ENCODE assay signal across 7 mouse cellular contexts in the genomic region with DNA sequence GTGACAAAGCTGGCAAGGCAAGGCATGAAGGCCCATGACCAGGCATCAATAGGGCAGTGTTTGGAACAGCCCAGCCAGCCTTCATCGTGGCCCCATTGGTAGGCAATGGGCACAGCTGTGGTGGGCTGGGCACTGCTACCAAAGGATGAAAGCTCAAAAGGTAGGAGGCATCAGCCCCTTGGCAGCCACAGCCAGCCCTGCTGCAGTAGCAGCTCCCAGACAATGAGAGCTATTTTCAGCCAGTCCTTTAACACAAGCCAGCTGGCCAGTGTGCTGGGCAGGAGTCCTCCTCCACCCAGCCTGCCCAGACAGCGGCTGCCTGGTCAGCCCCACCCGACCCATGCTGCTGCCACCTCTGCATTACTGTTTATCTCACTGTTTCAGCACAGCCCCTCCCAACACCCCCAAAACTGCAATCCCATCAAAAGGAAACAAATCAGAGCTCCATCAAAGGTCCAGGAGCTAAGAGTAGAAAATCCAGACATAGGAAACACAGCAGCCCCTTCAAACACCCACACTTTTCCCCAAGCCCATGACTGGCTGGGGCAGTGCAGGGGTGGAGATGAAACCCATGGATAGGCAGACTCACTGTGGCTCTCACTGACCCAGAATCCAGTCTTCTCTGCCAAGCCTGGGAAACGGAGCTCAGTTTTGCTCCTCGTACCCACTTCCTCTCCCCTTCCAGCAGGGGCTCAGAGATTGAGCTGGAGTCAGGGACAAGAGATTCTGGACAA. TPM values are rescaled to one million over a fixed set of nuclear protein-coding genes. Genes with fewer than 3 reads are reported as not detected.
A peak's percentile ranks its signal among the peaks of the same experiment; 100 is the strongest.
DNase-seq lines count a peak whose midpoint lies in the region; ATAC-seq and TF ChIP-seq lines count a peak whose summit lies in the region.

No protein-coding gene starts in this region.

- peaks cover 28% of the 10 kb centered on the region for H3K4me1 ChIP-seq in hindbrain, embryonic 16.5 days (ENCODE audit: control insufficient read depth, insufficient read depth, low read depth, low read length)
- H3K4me1 ChIP-seq in limb, embryonic 12.5 days (replicated peaks): peaks cover 68% of the 10 kb centered on the region

- peak; percentile 93 for DNase-seq in brain, adult 2 months (ENCODE audit: low read depth, low spot score)
- DNase-seq in gastrocnemius, postnatal 10 days: peak; percentile 57
- DNase-seq in skeletal muscle tissue, adult 2 months (ENCODE audit: low read depth, low spot score): peak; percentile 60
- no peak for DNase-seq in T-cell, adult 2 months (ENCODE audit: low spot score)

- TF ChIP-seq CTCF in C2C12 (IDR thresholded peaks at IDR 0.05; ENCODE audit: control insufficient read depth, insufficient read depth, insufficient read length): no peak

- H3K79me2 ChIP-seq in C2C12 (ENCODE audit: control insufficient read depth, insufficient read depth): peaks cover 99% of the 10 kb centered on the region

- H3K27me3 ChIP-seq in C2C12 (ENCODE audit: control insufficient read depth, insufficient read depth, insufficient read length): no peaks in the 10 kb centered on the region
- H3K27me3 ChIP-seq in hindbrain, embryonic 16.5 days (replicated peaks; ENCODE audit: control insufficient read depth, insufficient read depth, low read length): no peaks in the 10 kb centered on the region
- no peaks in the 10 kb centered on the region for H3K27me3 ChIP-seq in limb, embryonic 12.5 days

- H3K27ac ChIP-seq in hindbrain, embryonic 16.5 days (ENCODE audit: low read depth, low read length): peak overlapping the region; percentile 79
- peak overlapping the region; percentile 87 for H3K27ac ChIP-seq in limb, embryonic 12.5 days

- ATAC-seq in hindbrain, embryonic 16.5 days: peak; percentile 94
- ATAC-seq in limb, embryonic 12.5 days (ENCODE audit: insufficient number of reproducible peaks, insufficient read depth, low FRiP score, low TSS enrichment, low read depth): no peak

- peak overlapping the region; percentile 4 for H3ac ChIP-seq in C2C12 (ENCODE audit: control insufficient read depth, insufficient read length, low read depth)

- no peak overlapping the region for H3K4me3 ChIP-seq in C2C12 (ENCODE audit: insufficient read depth, poor library complexity, severe bottlenecking)
- no peak overlapping the region for H3K4me3 ChIP-seq in hindbrain, embryonic 16.5 days (ENCODE audit: low read length)
- H3K4me3 ChIP-seq in limb, embryonic 12.5 days (replicated peaks): no peak overlapping the region

- peaks cover under 1% of the 10 kb centered on the region for H3K36me3 ChIP-seq in C2C12 (ENCODE audit: control insufficient read depth, insufficient read depth)
- no peaks in the 10 kb centered on the region for H3K36me3 ChIP-seq in hindbrain, embryonic 16.5 days (ENCODE audit: control insufficient read depth, insufficient read depth, low read length)
- no peaks in the 10 kb centered on the region for H3K36me3 ChIP-seq in limb, embryonic 12.5 days

- 47% methylated on average over 5 of the region's 5 CpGs for WGBS in hindbrain, embryonic 16.5 days
- WGBS in limb, embryonic 12.5 days: 28% methylated on average over 5 of the region's 5 CpGs

- no peak overlapping the region; the same call in 1 of the 2 replicates for H3K9ac ChIP-seq in hindbrain, embryonic 16.5 days (ENCODE audit: low read depth, low read length)
- H3K9ac ChIP-seq in limb, embryonic 12.5 days (replicated peaks): peak overlapping the region; percentile 40; the same call in 1 of the 2 replicates

- H3K4me2 ChIP-seq in hindbrain, embryonic 16.5 days (ENCODE audit: low read length): no peak overlapping the region
- H3K4me2 ChIP-seq in limb, embryonic 12.5 days: peak overlapping the region; percentile 25

- H3K79me3 ChIP-seq in C2C12 (ENCODE audit: low read depth): peaks cover 61% of the 10 kb centered on the region

- no peaks in the 10 kb centered on the region for H3K9me3 ChIP-seq in hindbrain, embryonic 16.5 days (ENCODE audit: control insufficient read depth, low read length)
- H3K9me3 ChIP-seq in limb, embryonic 12.5 days: no peaks in the 10 kb centered on the region

TF ChIP-seq in C2C12, 6 proteins besides CTCF, POLR2A, EP300 and RAD21:
- no peak for TF ChIP-seq MYOG (IDR thresholded peaks at IDR 0.05; ENCODE audit: control insufficient read depth, extremely low read depth, insufficient read length)
- TF ChIP-seq MAX (IDR thresholded peaks at IDR 0.05): peak; percentile 41

RNA-seq across cellular contexts. Expression of a gene that starts 26.7 kb away (rescaled TPM):
- 76.6 TPM for polyA plus RNA-seq in C2C12 (2012; fragmentation: generic; extraction: Trizol)
- 10 to 100 TPM; 17.6 to 26.2 TPM for total RNA-seq in gastrocnemius, postnatal 10 days (2021)
- polyA plus RNA-seq in hindbrain, embryonic 16.5 days (2015; fragmentation: Nextera tagmentation; extraction: Ambion mirVana): 7.4 and 9.7 TPM in 2 replicates
- polyA plus RNA-seq in limb, embryonic 12.5 days (2016; fragmentation: Nextera tagmentation; extraction: Ambion mirVana): 33.6 and 40.6 TPM in 2 replicates

RNA-seq across cellular contexts. Expression of a gene that starts 47.9 kb away (rescaled TPM):
- polyA plus RNA-seq in C2C12 (2012; fragmentation: generic; extraction: Trizol): not detected
- total RNA-seq in gastrocnemius, postnatal 10 days (2021): not detected
- polyA plus RNA-seq in hindbrain, embryonic 16.5 days (2015; fragmentation: Nextera tagmentation; extraction: Ambion mirVana): 0.85 and 1.2 TPM in 2 replicates
- not detected in 2 replicates for polyA plus RNA-seq in limb, embryonic 12.5 days (2016; fragmentation: Nextera tagmentation; extraction: Ambion mirVana)

RNA-seq across cellular contexts. Expression of a gene that starts 48.7 kb away (rescaled TPM):
- polyA plus RNA-seq in C2C12 (2012; fragmentation: generic; extraction: Trizol): 24.7 TPM
- total RNA-seq in gastrocnemius, postnatal 10 days (2021): 10 to 100 TPM; 23.3 to 28.8 TPM
- 114 and 117 TPM in 2 replicates for polyA plus RNA-seq in hindbrain, embryonic 16.5 days (2015; fragmentation: Nextera tagmentation; extraction: Ambion mirVana)
- 74.6 TPM in 2 replicates for polyA plus RNA-seq in limb, embryonic 12.5 days (2016; fragmentation: Nextera tagmentation; extraction: Ambion mirVana)

RNA-seq across cellular contexts. Expression of a gene that starts 49.1 kb away (rescaled TPM):
- polyA plus RNA-seq in C2C12 (2012; fragmentation: generic; extraction: Trizol): 372 TPM
- 100 to 1,000 TPM; 189 to 194 TPM for total RNA-seq in gastrocnemius, postnatal 10 days (2021)
- 346 and 350 TPM in 2 replicates for polyA plus RNA-seq in hindbrain, embryonic 16.5 days (2015; fragmentation: Nextera tagmentation; extraction: Ambion mirVana)
- 240 and 252 TPM in 2 replicates for polyA plus RNA-seq in limb, embryonic 12.5 days (2016; fragmentation: Nextera tagmentation; extraction: Ambion mirVana)
